Mouse (Mus musculus) gastrocnemius, adult 18-20 months (tissue): Measurements from ENCODE around the gene Ankdd1b. TPM values are rescaled to one million over a fixed set of nuclear protein-coding genes. Genes with fewer than 3 reads are reported as not detected.

Experiments
- DNase-seq: peaks from one replicate; pipeline ENCODE4 v3.0.0; 2021; ENCODE audit warnings: low spot score
- total RNA-seq, 2 experiments: library from RNA; stranded (reverse); gene quantifications; 2 replicates each; pipeline ENCODE4 v1.2.3; 2021

Gene Ankdd1b
- total RNA-seq, 2 experiments from 2014 or later: 0.52 TPM; not detected in 1

DNA sequence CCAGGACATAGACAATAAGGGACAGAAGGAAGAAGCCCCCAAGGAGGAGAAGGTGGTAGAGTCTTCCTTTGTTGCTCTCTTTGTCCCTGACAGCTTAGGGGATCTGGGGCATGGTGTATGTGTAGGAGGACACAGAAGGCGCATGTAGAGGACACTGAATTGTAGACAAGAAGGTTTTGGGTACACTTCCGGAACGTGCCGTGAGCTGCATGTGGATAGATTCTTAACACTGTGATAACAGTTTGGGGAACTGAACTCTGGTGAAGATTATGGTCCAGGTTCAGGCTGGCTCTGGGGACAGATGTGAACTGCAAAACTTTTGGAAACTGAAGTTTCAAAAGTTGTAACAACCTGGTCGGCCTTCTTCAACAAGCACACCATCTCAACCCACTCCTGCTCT is 13.4 kb downstream of the Ankdd1b start:
- DNase-seq: no peak

DNA sequence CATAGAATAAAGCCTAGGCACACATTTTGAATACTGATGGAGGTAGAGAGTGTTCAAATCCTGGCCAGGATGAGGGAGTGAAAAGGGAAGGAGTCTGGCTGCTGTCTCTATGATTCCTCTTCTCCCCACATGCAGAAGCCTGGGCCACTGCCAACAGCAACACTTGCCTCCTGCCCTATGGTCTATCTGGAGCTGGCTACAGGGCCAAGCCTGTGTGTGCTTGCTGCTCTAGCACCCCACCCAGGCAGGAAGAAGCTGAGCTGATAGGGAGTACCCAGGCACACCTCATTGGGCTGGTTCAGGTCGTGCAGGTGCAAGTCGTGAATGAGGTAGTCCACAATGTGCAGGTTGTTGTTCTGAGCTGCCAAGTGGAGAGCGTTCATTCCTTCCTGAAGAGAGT is 16.7 kb downstream of the Ankdd1b start:
- DNase-seq: no peak

DNA sequence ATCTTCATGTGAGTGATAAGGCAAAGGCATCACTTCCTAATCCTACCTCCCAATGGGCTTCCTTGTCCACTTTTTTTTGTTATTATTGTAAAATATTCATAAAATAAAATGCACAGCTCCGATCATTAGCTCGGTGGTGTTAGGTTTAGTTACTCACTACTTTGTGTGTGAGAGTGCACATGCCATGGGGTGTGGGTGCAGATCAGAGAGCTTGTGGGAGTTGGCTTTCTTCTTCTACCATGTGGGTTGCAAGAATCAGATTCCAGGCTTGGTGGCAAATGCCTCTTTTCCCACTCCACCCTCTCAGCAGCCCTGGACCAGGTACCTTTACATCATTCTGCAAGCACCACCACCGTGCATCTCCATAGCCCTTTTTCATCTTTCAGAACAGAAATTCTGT is 18.4 kb downstream of the Ankdd1b start:
- DNase-seq: no peak

DNA sequence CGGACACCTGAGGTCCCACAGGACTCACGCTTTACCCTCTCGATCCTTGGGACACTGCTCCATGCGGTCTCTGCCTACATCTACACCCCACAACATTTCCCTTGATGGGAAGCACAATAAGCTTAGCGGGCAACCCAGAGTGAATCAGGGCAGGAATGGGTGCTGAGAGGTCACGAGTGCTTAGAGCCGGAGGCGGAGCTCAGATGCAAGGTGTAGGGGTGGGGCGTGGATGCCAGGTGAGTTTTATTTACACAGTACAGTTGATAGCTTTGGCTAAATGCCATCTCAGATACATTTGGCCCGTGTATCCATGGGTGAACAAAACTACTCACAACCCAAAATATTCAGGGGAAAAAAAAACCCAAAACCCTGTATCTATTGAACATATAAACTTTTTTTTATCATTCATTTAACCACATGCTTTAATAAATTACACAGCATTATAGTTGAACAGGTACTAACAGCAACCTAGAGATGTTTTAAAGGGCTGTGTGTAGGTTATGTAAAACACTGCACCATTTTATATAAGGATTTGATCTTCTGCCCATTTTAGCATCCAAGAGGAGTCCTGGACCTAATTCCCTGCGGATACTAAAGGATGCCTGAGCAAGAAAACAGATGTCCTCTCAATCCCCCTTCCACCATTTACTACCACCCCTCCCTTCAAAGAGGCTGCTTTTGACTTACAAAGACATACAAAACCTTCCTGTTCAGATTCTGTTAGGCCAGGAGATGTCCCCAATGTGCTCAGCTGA is 19.4 kb downstream of the Ankdd1b start:
- no peak for DNase-seq

DNA sequence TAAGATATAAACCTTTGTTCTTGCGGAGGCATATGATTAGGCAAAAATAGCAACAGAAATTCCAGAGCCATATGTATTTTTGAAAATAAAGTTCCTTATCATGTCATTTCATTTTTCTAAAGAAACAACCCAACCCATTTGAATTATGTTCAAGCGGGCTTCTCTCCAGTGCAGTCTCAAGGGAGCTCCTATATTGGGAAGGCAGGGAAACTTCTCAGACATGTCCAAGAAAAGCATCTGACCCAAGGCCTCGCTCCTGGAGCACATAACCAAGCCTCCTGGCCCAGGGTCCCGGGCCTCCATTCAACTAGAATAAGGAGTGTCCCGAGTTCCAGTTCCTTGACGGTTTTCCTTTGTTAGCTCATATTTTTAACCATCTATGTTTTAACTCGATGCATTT is 20.1 kb downstream of the Ankdd1b start:
- DNase-seq: peak; percentile 28

DNA sequence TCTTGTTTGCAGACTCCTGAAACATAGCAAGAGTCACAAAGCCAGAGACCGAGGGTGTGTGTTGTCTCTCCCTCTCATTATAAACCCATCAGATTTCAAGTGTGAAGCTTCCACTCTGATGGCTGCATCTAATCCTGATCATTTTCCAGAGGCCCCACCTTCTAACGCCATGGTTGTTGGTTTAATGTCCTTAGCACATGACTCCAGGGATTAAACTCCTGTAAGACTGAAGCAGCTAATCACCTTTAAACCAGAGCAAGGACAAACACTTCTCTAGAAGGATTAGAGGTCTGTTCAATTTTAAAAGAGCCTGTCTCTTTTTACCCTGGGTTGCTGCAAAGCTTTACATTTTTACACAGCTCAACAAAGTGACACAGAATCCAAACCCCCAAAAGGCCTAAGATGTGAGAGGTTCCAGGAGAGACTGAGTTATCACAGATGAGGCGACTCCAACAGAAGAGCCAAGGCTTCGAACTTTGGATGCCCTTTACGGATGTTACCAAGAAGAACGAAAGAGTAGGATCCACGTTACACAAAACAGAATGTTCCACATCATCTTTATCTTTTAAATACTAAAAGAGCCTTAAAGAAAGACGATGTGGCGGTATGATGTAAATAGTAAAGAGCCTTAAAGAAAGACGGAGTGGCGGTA is 20.7 kb downstream of the Ankdd1b start:
- no peak for DNase-seq

DNA sequence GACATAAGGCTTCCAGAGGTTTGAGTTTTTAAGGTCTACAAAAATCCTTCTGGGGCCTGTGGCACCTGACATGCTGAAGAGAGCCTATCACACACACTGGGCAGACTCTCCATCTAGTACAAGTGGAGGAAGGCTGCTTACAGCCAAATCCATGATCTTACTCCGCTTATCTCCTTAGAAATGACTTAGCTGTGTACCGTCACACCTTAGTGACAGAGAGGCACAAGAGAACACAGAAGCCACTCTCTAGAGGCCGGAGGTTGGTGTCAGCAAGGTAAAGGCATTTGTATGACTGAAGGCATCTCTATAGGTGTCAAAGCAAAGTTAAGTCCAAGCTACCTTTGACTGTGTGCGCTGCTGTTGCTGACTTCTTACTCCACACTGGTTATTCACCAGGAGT is 30.6 kb downstream of the Ankdd1b start:
- DNase-seq: no peak

DNA sequence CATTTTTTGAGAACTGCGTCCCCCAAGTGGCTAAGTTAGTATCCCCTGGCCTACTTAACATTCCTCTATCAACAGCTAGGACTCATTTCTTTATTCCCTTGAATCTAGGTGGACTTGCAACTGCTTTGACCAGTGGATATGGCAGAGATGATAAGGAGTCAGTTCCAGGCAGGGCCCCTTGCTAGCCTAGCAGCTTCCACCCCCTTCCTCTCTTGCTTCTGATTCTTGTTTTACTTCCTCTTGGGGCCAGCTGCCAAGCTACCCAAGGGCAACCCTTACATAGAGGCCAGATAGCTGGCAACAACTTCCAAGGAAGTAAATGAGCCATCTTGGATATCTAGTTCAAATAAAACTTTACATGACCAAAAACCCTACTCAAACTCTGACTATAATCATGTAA is 34.1 kb downstream of the Ankdd1b start:
- DNase-seq: no peak

DNA sequence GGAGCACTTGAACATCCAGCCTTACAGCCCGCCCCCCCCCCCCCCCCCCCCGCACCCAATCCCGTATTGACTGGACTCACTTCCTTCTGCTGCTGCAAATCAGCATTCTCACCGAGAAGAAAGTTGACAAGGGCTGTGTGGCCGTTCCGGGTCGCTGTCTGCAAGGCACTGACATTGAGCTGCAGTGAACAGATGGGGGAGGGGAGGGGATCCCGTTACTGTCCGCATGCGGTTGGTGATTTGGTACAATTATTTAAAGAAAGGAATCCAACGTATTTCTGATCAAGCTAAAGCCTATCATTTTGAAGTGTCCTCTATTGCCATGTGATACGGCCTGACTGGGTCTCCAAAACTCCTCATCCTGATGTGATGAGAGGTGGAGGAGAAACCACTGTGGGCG is 35.2 kb downstream of the Ankdd1b start:
- peak; percentile 18 for DNase-seq

DNA sequence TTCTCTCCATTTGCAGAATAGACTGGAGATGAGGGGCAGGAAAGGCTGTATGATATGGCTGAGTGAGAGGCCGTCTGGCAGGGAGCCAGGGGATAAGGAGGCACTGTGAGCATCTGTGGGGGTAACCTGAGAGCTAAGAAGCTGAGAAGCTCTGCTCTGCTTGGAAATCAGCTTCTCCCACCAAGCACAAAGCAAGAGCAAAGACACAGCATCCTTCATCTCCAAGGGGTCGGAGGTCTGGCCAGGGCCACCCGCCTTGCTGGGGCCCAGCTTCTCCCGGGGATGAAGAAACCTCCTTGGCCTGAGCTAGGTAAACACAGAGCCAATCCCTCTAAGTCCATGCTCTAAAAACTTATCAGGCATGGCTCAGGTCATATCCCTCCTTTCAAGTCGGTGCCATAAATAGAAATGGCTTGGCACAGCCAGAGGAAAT is 36.1 kb downstream of the Ankdd1b start:
- no peak for DNase-seq

DNA sequence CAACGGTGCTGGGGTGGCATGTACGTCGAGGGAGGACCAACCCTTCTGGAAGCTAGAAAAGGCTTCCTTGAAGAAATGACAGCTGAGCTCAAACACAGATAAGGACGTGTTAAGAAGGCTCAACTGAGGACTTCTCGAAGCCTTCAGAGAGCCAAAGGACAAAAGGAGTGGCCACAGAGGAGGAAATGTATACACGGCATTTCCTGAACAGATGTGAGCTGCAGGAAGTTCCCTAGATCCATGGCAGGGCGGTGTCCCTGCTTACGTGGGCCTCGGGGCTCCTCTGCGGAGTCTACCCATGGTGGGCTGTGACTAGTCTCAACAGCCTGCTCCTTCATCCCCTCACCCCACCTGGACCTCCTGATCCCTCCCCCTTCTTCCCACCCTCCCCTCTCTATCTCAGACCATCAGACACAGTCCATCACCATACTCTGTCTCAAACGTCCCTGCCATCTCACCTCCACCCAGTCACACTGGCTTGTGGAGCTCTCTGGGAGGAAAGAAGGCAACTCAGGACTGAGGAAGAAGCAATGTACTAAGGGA is 37.3 kb downstream of the Ankdd1b start:
- DNase-seq: no peak

DNA sequence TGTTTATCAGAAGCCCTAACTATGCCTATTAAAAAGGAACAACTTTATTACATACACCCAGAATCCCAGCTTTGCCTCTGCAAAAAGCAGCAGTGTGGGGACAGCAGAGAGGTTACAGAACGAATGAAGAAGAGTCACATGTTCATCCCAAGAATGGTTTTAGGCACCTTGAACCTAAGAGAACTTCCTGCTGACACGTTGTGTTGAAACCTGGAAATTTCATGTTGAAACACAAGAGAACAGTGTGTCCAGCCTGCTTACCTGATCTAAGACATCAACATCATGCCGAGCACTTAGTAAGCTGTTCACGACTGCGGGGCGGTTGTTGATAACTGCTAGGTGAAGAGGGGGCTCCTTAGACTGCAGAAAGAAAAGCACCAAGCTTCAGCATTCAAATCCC is 38.0 kb downstream of the Ankdd1b start:
- no peak for DNase-seq

DNA sequence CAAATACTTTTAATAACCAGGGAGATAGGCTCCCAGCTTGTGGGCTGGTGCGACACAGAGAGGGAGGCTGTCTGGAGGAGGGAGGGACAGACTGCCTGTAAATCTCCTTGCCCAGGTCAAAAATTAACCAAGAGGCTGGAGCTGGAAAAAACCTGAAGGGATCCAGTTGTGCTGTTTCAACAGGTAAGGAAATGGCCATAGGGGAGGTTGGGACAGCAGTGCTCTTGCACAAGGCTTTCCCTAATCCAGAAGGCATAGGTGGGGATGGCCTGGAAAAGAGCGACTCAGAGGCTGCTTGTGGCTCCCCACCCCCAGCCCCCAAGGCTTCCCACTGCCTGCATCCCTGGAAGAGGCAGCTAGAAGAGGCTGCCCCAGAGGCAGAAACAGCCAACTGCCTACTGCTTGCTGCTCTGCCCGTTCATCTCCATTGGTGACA is 38.6 kb downstream of the Ankdd1b start:
- DNase-seq: no peak

DNA sequence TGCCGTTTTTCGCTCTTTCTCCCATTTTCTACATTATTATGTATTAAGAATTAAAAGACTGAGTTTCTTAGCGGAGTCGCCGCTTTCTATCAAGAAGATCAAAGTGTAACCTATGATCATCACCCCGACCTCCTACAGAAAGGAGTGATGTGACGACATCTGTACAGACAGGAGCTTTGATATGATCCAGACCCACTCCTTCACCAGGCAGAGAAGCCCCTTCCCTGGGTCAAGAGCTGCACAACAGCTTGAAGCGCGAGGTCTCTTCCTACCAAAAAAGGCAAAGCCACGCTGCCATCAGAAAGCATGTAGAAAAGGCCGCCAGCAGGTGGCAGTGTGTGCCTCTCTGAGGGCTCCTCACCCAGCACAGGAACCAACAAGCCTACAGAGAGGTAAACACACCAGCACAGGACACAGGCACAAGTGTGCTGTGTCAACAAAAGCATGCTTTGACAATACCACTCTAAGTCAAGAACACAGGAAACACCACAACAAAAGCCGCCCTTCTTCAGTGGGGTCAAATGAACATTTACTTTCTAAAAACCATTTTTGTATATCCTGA is 39.3 kb downstream of the Ankdd1b start:
- peak; percentile 86 for DNase-seq

DNA sequence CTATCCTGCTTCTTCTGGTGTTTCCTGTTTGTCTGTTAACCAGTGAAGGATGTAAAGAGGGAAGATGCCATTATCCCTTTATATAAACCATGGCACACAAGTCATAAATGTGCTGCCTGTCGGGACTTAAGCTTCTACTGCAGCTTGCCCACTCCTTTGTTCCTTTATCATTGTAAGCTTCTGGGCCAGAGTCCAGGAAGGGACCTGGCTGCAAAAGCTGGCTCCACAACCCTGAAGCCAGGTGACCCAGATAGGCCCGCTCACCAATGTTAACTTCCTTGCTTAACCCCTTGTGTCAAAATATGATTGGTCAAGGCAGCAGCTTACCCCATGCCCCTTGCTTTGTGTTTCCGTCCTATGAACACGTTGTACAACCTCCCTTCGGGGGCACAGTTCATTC is 42.5 kb downstream of the Ankdd1b start:
- DNase-seq: no peak

DNA sequence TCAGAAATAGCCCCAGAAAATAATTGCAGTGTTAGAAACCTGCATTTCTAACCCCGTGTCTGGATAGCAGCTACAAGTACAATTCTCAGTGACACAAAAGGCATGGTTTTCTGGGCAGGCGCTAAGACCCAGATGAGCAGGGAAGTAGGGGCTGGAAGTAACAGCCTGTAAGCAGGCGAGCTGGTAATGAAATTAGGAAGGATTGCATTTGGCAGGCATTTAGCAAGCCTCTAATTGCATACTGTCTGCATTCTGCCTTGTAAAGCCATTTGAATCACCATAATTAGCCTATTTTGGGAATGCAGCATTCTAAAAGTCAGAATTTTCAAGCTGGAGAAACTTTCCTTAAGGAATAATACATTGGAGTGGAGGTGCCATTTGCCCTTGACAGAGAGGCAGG is 45.0 kb downstream of the Ankdd1b start:
- DNase-seq: no peak

DNA sequence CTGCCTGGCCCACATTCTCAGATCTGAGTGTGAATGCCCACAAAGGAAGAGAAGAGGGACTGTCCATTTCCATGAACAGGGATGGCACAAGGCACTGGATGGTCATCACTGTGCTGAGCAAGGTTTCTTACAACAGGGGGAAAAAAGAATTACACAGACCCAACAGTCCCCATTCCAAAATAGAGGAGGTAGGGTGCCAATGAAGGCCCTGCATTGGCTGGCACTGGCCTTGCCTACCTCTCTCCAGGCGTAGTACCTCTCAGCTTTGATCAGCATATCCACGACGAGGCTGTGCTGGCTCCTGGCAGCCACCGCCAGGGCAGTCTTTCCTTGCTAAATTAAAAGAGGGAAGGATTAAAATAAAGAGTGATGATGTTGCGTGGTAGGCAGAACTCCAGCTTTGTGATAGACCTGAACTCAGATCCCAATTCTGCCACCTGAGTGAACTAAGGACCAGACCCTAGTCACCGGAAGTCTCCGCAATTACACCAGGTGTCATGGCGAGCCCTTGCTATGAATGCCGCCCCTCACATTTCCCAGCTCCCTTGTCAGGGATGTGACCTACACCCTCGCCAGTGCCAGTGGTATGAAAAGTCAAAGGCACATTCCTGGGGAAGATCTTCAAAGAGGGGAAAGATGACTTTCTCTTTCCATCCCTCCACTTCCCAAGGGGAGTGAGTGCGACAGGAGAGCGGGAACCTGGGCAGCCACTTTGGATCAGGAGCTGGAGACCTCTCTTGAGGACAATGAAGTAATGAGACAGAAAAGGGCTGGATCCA is 46.3 kb downstream of the Ankdd1b start:
- no peak for DNase-seq

DNA sequence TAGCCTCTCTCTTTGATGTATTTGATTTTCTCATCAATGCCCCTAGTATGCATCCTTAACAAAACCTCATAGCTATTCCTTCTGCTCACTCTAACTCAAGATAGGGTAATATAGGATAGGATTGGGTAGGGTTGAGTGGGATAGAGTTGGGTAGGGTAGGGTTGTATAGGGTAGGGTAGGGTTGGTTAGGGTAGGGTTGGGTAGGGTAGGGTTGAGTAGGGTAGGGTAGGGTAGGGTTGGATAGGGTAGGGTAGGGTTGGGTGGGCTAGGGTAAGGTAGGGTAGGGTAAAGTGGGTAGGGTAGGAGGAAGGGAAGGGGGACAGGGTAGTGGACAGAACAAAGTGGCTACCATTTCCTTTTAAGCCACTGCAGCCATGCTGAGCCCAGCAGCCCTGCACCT is 49.8 kb downstream of the Ankdd1b start:
- DNase-seq: no peak

DNA sequence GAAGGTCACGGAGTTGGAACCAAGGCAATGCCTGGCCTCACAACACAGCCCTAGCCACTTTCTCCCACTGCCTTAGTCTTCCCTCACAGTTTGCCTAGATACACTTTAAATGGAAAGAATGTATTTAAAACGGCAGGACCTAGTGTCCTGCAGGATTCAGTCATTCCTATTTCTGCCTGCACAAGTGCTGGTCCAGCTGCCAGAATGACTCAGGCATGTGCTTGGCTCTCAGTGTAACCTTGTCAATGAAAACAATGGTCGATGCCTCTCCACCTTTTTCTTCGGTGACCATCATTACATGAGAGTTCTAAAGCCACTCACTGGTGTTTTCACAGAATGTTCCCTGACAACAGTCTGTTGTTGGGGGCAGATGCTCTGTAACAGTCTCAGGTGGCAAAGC is 52.5 kb downstream of the Ankdd1b start:
- DNase-seq: no peak

DNA sequence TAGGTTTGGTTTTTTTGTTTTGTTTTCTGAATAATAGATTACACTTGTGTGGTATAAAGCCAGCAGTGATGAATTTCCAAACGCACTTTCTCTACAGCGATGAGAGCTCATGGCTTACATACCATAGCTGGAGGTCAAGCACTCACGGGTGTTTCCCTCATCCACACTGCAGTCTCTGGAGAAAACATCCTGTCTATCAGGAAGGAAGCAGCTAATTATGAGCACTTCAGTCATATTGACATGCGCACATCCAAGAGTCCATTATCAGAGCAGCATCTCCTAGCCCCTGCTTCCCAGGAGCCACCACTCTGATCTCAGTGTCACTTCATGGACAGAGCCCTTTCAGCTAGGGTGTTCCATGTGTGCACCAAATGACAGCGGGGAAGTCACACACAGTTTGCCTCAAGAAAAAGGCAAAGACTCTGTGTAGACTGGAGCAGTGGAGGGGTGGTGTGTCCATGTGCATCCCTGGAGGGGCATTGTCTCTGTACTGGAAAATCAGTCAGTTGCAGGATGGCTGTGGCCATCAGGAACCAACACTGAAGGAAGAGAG is 53.7 kb downstream of the Ankdd1b start:
- no peak for DNase-seq

DNA sequence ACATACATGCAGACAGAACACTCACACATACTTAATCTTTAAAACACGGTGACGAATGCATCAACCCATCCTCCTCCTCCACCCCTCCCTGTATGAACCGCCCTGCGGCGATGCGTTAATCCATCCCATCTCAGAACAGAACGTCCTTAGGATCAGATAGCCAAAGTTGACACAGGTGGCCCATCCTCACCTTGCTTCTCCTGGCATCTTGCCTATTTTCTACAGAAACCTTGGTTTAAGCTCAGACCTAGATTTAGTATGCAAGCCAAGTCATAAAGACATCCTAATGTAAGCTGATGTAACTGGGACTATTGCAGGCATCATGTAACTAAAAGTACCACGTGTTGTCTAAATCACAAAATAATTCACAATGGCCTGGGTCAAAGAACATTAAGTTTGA is 54.6 kb downstream of the Ankdd1b start:
- no peak for DNase-seq

DNA sequence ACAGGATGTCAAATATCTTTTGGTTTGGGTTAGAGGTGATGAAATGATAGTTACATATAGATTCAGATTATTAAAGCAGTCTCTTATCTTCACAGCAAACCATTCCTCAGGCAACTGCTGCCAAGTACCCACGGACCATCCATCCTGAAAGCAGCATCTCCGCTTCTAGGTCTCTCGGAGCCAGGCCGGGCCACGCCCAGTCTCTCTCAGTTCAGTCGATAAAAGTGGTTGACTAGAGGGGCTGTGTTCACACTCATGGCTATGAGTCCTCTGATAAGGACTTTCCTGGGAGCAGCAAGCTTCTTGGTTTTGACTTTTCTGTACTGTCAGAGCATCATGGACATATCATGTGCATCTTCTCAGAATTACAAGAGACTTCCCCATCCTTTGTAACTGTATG is 56.6 kb downstream of the Ankdd1b start:
- DNase-seq: no peak
